Mouse (Mus musculus): ENCODE measurements around the gene Acss1.

DNA sequence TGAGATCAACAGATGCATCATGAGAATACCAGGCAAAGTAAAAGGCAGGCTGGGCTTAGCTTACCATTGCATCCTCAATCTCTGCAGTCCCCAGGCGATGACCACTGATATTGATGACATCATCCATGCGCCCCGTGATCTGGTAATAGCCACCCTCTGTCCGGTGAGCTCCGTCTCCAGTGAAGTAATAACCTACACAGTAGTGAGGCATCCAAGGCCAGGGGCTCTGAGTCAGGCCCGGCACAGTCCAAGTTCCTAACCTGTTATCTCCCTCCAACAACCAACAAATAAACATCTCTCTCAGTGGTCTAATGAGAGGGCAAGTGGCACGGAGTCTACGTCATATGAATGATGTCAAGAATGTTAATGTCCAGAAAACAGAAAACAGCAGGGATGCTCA lies 43.4 kb downstream of the Acss1 start:
- TF ChIP-seq MAX (IDR thresholded peaks at IDR 0.05) (no peak), CTCF (IDR thresholded peaks at IDR 0.05; ENCODE audit: control insufficient read depth, insufficient read depth, insufficient read length) (no peak), USF1 (IDR thresholded peaks at IDR 0.05; ENCODE audit: low read depth) (no peak), CEBPB (IDR thresholded peaks at IDR 0.05; ENCODE audit: low read depth) (no peak)
